Mouse (Mus musculus): ENCODE measurements at regions not wholly inside any gene's neighbourhood (a gene's known extent, or its start where the extent isn't known, plus 50 kb on each side); places are given as distances from the start of the nearest gene placed in this dataset.

GRCm38 (mm10) chr10:56892666-56893209, 515.6 kb downstream of the Gja1 start:
- no peak for DNase-seq (ENCODE audit: extremely low spot score)

- DNase-seq (ENCODE audit: extremely low spot score) = peak; percentile 27
Observed at GRCm38 (mm10) chr10:56893210-56893705, 516.1 kb downstream of the Gja1 start.

GRCm38 (mm10) chr10:56899640-56900274, 522.6 kb downstream of the Gja1 start:
- DNase-seq (ENCODE audit: extremely low spot score) = no peak

- DNase-seq (ENCODE audit: extremely low spot score) = no peak
Observed at GRCm38 (mm10) chr10:56900914-56901313, 523.8 kb downstream of the Gja1 start.

- no peak for DNase-seq (ENCODE audit: extremely low spot score)
Observed at GRCm38 (mm10) chr10:56912711-56913110, 535.6 kb downstream of the Gja1 start.

- DNase-seq (ENCODE audit: extremely low spot score) = no peak
Observed at GRCm38 (mm10) chr10:56914103-56914502, 537.0 kb downstream of the Gja1 start.

GRCm38 (mm10) chr10:56918412-56918811, 541.3 kb downstream of the Gja1 start:
- no peak for DNase-seq (ENCODE audit: extremely low spot score)

GRCm38 (mm10) chr10:56920711-56921672, 543.9 kb downstream of the Gja1 start:
- DNase-seq (ENCODE audit: extremely low spot score) = peak; percentile 75

- no peak for DNase-seq (ENCODE audit: extremely low spot score)
Observed at GRCm38 (mm10) chr10:56935174-56935573, 551.0 kb upstream of the Hsf2 start.

GRCm38 (mm10) chr10:56941972-56942371, 544.2 kb upstream of the Hsf2 start:
- DNase-seq (ENCODE audit: extremely low spot score) = no peak

GRCm38 (mm10) chr10:56944434-56945145, 541.6 kb upstream of the Hsf2 start:
- no peak for DNase-seq (ENCODE audit: extremely low spot score)

GRCm38 (mm10) chr10:56956728-56957127, 529.5 kb upstream of the Hsf2 start:
- no peak for DNase-seq (ENCODE audit: extremely low spot score)

GRCm38 (mm10) chr10:56962096-56962807, 523.9 kb upstream of the Hsf2 start:
- no peak for DNase-seq (ENCODE audit: extremely low spot score)

- DNase-seq (ENCODE audit: extremely low spot score) = no peak
Observed at GRCm38 (mm10) chr10:56963215-56963614, 523.0 kb upstream of the Hsf2 start.

- DNase-seq (ENCODE audit: extremely low spot score) = no peak
Observed at GRCm38 (mm10) chr10:56968913-56969312, 517.3 kb upstream of the Hsf2 start.

- DNase-seq (ENCODE audit: extremely low spot score) = no peak
Observed at GRCm38 (mm10) chr10:56974812-56975211, 511.4 kb upstream of the Hsf2 start.

- peak; percentile 47 for DNase-seq (ENCODE audit: extremely low spot score)
Observed at GRCm38 (mm10) chr10:56979601-56980000, 506.6 kb upstream of the Hsf2 start.

- DNase-seq (ENCODE audit: extremely low spot score) = no peak
Observed at GRCm38 (mm10) chr10:56980821-56981220, 505.4 kb upstream of the Hsf2 start.

- no peak for DNase-seq (ENCODE audit: extremely low spot score)
Observed at GRCm38 (mm10) chr10:56982526-56983190, 503.5 kb upstream of the Hsf2 start.

GRCm38 (mm10) chr10:56994969-56995368, 491.2 kb upstream of the Hsf2 start:
- DNase-seq (ENCODE audit: extremely low spot score) = no peak
